Mouse (Mus musculus) mouse trophoblast stem cell (cell line): Measurements from ENCODE around the gene Cpne2.

Experiments
- in situ Hi-C, 2 experiments: fragments of 300-500 bp; cut with MseI, MboI; formaldehyde crosslinking; loops; 2 replicates in 1 of 2; 3 replicates in 1 of 2; pipeline ENCODE4 v1.15.1; 2025

Gene Cpne2

DNA sequence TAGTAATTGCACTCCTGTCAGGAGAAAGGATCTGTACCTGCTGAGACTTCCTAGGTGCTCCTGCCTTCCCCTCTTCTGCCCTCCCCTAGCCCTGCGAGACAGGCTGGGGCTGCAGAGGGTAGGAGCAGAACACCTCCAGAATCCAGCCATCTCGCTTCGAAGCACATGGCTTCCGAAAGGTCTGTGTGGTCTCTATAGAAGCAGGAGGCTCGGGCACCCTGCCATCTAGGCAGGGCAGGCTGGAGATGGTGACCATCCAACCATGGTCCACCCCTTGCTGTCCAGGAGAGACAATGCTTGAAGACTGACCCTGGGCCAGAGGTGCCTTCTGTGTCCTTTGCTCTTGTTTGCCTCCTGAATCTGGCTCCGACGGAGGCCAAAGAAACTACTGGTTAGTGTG, 2.8 kb downstream of the Cpne2 start:
- in situ Hi-C loops, result no loop called here

DNA sequence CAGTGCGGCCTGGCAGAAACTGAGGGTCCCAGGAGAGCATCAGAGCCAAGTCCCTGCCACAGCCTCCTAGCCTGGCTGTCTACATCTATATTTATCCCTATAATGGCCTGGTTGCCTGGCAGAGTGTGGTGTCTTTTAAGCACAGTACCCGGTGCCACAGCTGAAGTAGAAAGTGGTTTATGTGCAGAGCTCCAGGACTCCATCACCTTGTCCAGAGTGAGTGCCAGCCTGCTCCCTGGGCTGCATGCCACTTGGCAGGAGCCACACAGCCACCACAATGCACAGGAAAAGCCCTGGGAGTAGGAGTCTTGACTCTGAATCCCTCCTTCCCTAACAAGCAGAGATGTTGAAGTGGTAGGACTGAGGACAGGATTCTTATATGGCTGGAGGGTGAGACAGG, 4.7 kb downstream of the Cpne2 start:
- in situ Hi-C loops, result no loop called here

DNA sequence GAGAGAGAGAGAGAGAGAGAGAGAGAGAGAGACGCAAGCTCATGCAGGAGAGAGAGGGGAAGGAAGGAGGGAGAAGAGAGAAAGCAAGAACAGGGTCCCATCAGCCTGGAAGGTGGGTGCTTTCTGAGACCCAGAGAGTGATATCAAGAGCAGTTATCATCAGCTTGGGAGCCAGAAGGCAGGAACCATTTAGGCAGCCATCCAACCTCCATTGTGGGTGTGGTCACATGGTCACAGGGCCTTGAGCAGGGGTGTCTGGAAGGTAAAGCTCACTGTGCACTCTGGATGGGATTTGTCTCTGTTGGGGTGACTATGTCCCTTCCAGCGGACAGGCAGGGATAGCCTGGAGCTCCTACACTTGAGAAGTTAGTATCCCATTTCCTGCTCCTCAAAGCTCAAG, 7.2 kb downstream of the Cpne2 start:
- in situ Hi-C loops, result no loop called here

DNA sequence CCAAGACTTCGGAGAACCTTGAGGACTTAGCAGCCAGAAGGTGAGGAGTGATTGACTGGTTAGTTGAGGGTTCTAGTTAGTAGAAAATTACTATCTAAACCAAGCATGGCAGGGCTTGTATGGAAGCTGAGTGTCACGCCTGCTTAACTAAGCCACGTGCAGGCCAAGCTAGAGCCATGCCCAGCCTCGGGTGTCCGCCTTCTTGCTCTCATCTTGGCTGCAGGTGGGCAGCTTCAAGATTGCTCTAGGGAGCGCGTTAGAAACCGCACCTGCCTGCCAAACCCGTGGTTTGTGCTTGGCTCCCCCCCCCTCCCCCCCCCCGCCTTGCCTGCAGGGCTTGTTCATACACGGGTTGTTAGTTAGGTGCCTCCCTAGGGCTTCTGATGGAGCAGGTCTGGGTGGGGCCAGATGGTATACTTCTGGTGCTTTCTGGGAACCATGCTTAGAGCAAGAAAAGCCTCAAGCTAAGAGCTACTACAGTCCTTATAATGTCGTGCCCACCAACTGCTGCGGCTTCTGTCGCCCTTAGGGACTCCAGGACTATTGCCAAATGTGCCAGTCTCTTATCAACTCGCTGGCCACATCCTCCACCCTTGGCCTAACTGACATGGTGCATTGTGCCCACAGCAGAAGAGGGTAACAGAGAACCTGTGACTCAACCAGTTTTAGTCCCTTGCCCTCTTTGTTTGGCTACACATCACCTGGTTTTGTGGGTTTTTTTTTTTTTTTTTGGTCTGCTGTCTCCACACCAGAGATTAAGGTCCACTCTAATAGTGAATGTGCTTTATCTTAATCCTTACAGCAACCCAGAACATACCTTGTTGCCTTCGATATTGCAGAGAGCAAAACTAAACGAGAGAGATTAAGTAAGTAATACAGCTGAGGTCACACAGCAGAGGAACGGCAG, 8.4 kb downstream of the Cpne2 start:
- in situ Hi-C loops, result no loop called here

DNA sequence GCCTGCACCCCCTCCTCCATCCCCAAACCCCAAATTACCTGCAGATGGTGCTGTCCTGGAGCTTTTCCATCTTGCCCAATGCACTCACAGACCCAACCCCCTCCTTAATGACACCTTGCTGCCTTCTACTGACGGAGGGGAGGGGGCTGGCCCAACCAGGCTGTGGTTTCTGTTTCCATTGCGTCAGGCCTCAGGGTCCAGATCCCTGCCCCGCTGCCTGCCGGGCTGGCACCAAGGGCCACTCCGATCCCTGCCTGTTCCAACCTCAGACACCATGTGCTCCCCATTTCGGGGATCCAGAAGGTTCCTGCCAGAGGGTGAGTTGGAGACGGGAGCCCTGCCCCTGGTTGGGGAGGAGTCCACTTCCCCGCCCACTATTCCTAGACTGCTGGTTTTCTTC, 11.2 kb downstream of the Cpne2 start:
- in situ Hi-C loops, result no loop called here

GRCm38 (mm10) chr8:94549041-94549440, 16.3 kb downstream of the Cpne2 start:
- in situ Hi-C loops, result no loop called here

- in situ Hi-C loops, result no loop called here
Measured at GRCm38 (mm10) chr8:94549482-94549881, 16.7 kb downstream of the Cpne2 start.

GRCm38 (mm10) chr8:94549998-94550397, 17.2 kb downstream of the Cpne2 start:
- in situ Hi-C loops, result no loop called here

GRCm38 (mm10) chr8:94551471-94552422, 19.0 kb downstream of the Cpne2 start:
- in situ Hi-C loops, result no loop called here

- in situ Hi-C loops, result no loop called here
Measured at GRCm38 (mm10) chr8:94552696-94553095, 19.9 kb downstream of the Cpne2 start.

DNA sequence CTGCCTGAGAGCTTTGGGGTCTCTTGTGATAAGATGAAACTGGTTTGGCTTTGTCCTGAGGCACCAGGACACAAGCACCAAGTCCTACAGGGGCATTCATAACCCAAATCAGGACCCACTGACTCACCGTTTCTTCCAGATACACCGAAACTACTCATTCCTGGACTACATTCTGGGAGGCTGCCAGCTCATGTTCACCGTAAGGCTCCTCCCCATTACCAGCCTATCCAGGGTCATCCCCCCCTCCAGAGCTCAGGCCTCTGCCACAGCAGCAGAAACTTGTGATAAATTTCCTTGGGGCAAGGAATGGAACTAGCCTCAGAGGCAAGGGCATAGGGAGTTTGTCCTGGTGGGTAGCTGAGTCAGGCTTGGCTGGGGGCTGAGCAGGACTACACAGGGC, 24.5 kb downstream of the Cpne2 start:
- in situ Hi-C loops, result no loop called here

GRCm38 (mm10) chr8:94561256-94561655, 28.5 kb downstream of the Cpne2 start:
- in situ Hi-C loops, result no loop called here

DNA sequence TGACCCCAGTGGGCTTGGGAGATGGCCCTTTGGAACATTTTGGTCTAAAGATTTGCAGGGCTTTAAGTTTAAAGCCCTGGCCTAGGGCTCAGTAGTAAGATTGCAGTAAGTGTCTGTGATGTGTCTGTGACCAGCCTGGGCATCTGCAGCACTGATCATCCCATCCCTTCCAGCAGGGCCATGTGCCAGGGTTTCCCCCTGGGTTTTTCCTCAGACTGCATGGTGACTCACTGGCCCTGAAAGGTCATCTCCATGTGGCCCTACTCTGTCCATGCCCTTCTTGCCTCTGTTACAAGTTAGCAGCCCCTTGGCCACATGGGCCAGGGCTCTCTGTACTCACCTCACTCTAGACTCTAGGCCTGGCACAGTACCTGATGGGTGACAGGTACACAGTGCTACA, 31.6 kb downstream of the Cpne2 start:
- in situ Hi-C loops, result no loop called here

DNA sequence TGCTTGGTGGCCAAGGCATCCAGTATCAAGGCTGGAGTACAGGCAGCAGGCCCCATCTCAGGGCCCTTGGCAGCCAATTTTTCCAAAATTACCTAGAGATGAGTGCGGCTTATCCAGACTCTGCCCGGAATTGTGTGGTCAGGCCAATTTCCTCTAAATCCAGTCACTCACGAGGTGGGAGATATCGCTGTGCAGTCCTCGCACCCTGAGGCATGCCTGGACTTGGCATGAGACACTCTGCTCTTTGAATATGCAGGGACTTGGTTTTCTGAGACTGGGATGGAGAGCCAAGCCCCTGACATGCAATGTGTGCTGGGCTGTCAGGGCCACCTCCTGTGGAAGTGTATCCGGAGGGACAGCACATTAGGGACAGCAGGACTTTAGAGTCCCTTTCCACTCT, 33.2 kb downstream of the Cpne2 start:
- in situ Hi-C loops, result no loop called here

DNA sequence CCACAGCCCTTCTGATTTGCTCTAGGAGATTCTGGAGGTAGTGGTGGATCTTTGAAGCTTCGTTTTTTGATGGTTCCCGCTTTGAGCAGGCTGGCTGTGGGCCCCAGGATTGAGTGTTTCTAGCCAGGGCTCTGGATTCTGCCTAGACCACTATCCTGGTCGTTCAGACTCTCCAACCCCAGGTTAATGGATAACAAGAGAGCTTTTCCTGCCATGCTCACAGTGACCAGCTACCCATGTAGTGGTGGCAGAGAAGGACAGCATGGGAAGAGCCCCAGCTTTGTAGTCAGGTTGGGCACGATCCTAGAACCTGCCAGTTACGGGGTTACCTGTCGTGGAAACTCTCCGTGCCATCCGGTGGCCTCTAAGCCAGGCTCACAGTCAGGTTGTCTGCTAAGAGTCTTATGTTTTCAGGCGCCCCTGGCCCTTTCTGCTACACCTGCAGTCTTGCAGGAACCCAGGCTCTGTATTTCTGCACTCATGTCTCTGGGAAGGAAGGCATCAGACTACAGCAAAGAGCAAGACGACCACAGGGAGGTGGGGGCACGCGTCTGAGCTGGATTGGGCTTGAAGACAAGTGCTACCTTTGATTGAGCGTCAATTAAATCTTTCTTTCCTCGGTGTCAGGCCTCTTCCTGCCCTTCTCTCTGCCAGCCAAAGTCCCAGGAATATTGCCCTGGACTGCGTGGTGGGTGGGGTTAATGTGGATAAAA, 33.8 kb downstream of the Cpne2 start:
- in situ Hi-C loops, result no loop called here

GRCm38 (mm10) chr8:94567159-94567849, 34.5 kb downstream of the Cpne2 start:
- in situ Hi-C loops, result no loop called here

DNA sequence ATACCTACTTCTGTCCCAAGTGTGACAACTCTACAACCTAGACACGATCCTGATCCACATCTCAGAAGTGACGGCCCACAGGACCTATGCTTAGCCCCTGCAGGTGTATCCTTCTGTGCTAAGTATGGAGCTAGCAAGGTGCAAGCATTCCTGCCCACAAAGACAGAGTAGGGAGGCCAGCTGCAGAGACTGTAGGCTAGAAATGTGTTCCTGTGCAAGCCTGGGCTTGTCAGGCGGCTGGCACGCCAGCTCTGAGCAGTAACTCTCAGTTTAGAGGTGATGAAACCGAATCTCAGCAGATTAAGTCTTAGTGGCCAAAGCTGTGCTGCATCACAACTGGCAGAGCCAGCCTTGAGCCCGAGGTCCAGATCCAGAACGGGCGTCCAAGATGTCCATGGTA, 35.3 kb downstream of the Cpne2 start:
- in situ Hi-C loops, result no loop called here

DNA sequence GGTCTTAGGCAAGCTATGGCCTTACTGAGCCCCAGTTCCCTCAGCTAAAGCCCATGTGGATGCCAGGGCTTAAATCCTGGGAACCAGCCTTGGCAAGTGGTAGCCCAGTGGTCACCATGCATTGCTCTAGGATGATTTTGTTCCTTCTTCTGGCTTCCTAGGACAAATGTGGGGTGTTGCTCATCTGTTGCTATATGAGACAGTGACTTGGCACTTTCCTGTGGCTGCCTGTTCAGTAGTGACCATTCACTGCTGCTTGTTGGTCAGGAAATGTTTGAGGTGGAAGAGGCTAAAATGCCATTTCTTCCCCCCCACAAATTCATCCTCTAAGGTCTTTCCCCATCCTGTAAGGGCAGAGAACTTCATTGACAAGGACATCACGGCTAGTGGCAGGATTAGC, 36.6 kb downstream of the Cpne2 start:
- in situ Hi-C loops, result no loop called here

DNA sequence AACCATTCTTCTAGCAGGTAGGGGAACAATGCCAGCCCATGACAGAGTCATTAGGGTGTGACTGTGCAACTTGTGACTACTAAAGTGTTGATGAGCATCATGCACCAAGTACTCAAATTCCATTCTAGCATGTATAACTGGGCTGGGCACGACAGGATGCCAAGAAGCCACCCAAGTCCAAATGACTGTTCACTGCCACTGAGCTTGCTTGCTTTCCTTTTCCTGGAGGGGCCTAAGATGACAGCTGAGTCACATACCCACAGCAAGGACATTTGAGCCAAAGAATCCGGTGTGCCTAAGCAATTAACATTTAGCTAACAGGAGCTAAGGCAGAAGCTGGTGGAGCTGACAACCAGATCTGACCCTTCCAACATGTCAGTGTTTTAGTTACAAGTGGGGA, 39.1 kb downstream of the Cpne2 start:
- in situ Hi-C loops, result no loop called here

- in situ Hi-C loops, result no loop called here
Measured at GRCm38 (mm10) chr8:94574159-94574907, 41.5 kb downstream of the Cpne2 start.

- in situ Hi-C loops, result no loop called here
Measured at GRCm38 (mm10) chr8:94575148-94575547, 42.4 kb downstream of the Cpne2 start.
